ENCODE assay signal across 36 mouse cellular contexts in genomic region chrX:162967456-162967855, GRCm38 (mm10). TPM values are rescaled to one million over a fixed set of nuclear protein-coding genes. Genes with fewer than 3 reads are reported as not detected.
DNase-seq lines count a peak whose midpoint lies in the region; ATAC-seq and TF ChIP-seq lines count a peak whose summit lies in the region.
"Had no signal": no experiment of that assay in that cellular context is flagged by ENCODE, and none has a peak within 500 bp of the region (broad histone marks: within the 10 kb centered on the region; RNA-seq: fewer than 3 reads in every experiment).

No protein-coding gene starts in this region.

- H3K79me2 ChIP-seq in liver, adult 2 months (ENCODE audit: control insufficient read depth, insufficient read depth, low read length): no peaks in the 10 kb centered on the region

- no peak overlapping the region for H3K27ac ChIP-seq in heart, postnatal 0 days (ENCODE audit: low read depth)
- no peak overlapping the region for H3K27ac ChIP-seq in heart, embryonic 11.5 days (ENCODE audit: low read depth, low read length)
- H3K27ac ChIP-seq in liver, adult 2 months (replicated peaks; ENCODE audit: insufficient read depth, low read depth, low read length): no peak overlapping the region
- H3K27ac ChIP-seq in liver, embryonic 11.5 days (ENCODE audit: low read depth, low read length): no peak overlapping the region
- H3K27ac ChIP-seq in intestine, embryonic 15.5 days: no peak overlapping the region
- H3K27ac ChIP-seq in stomach, postnatal 0 days (replicated peaks): no peak overlapping the region
- H3K27ac ChIP-seq: embryonic facial prominence, embryonic 13.5 days; forebrain, embryonic 10.5 days; forebrain, embryonic 15.5 days; heart, adult 2 months; heart, embryonic 13.5 days; hindbrain, embryonic 10.5 days; hindbrain, embryonic 15.5 days; kidney, postnatal 0 days; limb, embryonic 13.5 days; liver, embryonic 15.5 days; lung, embryonic 15.5 days; midbrain, embryonic 12.5 days; neural tube, embryonic 13.5 days had no signal

- ATAC-seq in heart, postnatal 0 days (ENCODE audit: insufficient read depth, low read depth): 0 out of 2 replicates have a peak, but pooled peaks have one; percentile 11
- no peak for ATAC-seq in heart, embryonic 11.5 days (replicated peaks; ENCODE audit: insufficient number of reproducible peaks, low FRiP score, low TSS enrichment)
- no peak for ATAC-seq in liver, embryonic 11.5 days (replicated peaks; ENCODE audit: low FRiP score)
- peak; percentile 52 for ATAC-seq in intestine, embryonic 15.5 days
- peak; percentile 50 for ATAC-seq in megakaryocyte-erythroid progenitor cell, adult 5-6 weeks (replicated peaks; ENCODE audit: low FRiP score, low TSS enrichment, poor library complexity, severe bottlenecking)
- ATAC-seq in frontal cortex, adult (ENCODE audit: low TSS enrichment): no peak
- no peak for ATAC-seq in stomach, postnatal 0 days (ENCODE audit: low FRiP score, low TSS enrichment)
- ATAC-seq: forebrain, embryonic 15.5 days; Patski had no signal

- no peak overlapping the region for H3K4me3 ChIP-seq in heart, postnatal 0 days (ENCODE audit: low read depth, low read length)
- no peak overlapping the region for H3K4me3 ChIP-seq in heart, embryonic 11.5 days (ENCODE audit: low read depth, low read length)
- H3K4me3 ChIP-seq in liver, adult 2 months (ENCODE audit: insufficient read depth, low read depth, low read length): no peak overlapping the region
- no peak overlapping the region for H3K4me3 ChIP-seq in liver, embryonic 11.5 days (ENCODE audit: low read depth, low read length)
- H3K4me3 ChIP-seq in intestine, embryonic 15.5 days (replicated peaks): no peak overlapping the region
- no peak overlapping the region for H3K4me3 ChIP-seq in stomach, postnatal 0 days (ENCODE audit: low read depth, low read length)
- H3K4me3 ChIP-seq: embryonic facial prominence, embryonic 13.5 days; forebrain, embryonic 10.5 days; forebrain, embryonic 15.5 days; heart, adult 2 months; heart, embryonic 13.5 days; hindbrain, embryonic 10.5 days; hindbrain, embryonic 15.5 days; limb, embryonic 13.5 days; liver, embryonic 15.5 days; lung, embryonic 15.5 days; midbrain, embryonic 12.5 days; neural tube, embryonic 13.5 days had no signal

- no peak overlapping the region for H3K9ac ChIP-seq in heart, postnatal 0 days (replicated peaks; ENCODE audit: low read depth, low read length)
- no peak overlapping the region for H3K9ac ChIP-seq in heart, embryonic 11.5 days (ENCODE audit: low read depth, low read length)
- H3K9ac ChIP-seq in liver, adult 2 months (ENCODE audit: low read depth, low read length): no peak overlapping the region
- no peak overlapping the region for H3K9ac ChIP-seq in liver, embryonic 11.5 days (ENCODE audit: low read depth, low read length)
- no peak overlapping the region for H3K9ac ChIP-seq in intestine, embryonic 15.5 days
- no peak overlapping the region for H3K9ac ChIP-seq in stomach, postnatal 0 days (ENCODE audit: low read length)
- H3K9ac ChIP-seq: embryonic facial prominence, embryonic 13.5 days; forebrain, embryonic 15.5 days; heart, embryonic 13.5 days; hindbrain, embryonic 15.5 days; limb, embryonic 13.5 days; liver, embryonic 15.5 days; lung, embryonic 15.5 days; midbrain, embryonic 12.5 days; neural tube, embryonic 13.5 days had no signal

- no peak for TF ChIP-seq EP300 in heart, postnatal 0 days (IDR thresholded peaks at IDR 0.05; ENCODE audit: low read depth)
- no peak for TF ChIP-seq EP300 in stomach, postnatal 0 days (optimal IDR thresholded peaks at IDR 0.05)

- no peaks in the 10 kb centered on the region for H3K27me3 ChIP-seq in heart, postnatal 0 days (ENCODE audit: control insufficient read depth, insufficient read depth, low read length)
- H3K27me3 ChIP-seq in heart, embryonic 11.5 days (ENCODE audit: control insufficient read depth, insufficient read depth, low read length): peaks cover 2% of the 10 kb centered on the region; the same call in 1 of the 2 replicates
- H3K27me3 ChIP-seq in liver, adult 2 months (ENCODE audit: control insufficient read depth, insufficient read depth, low read length): no peaks in the 10 kb centered on the region
- 0 out of 2 replicates have a peak, but pooled peaks cover 3% of the 10 kb centered on the region for H3K27me3 ChIP-seq in liver, embryonic 11.5 days (replicated peaks; ENCODE audit: control insufficient read depth, insufficient read depth, low read length)
- H3K27me3 ChIP-seq in intestine, embryonic 15.5 days (replicated peaks): no peaks in the 10 kb centered on the region
- no peaks in the 10 kb centered on the region for H3K27me3 ChIP-seq in stomach, postnatal 0 days (ENCODE audit: control insufficient read depth, insufficient read depth, low read length)
- H3K27me3 ChIP-seq: heart, embryonic 13.5 days; liver, embryonic 15.5 days; lung, embryonic 15.5 days had no signal

- no peak for TF ChIP-seq CTCF in heart, postnatal 0 days (IDR thresholded peaks at IDR 0.05; ENCODE audit: low read depth)
- TF ChIP-seq CTCF in liver, adult 2 months (IDR thresholded peaks at IDR 0.05; ENCODE audit: low read depth, low read length): no peak
- TF ChIP-seq CTCF in stomach, postnatal 0 days (IDR thresholded peaks at IDR 0.05; ENCODE audit: low read depth): no peak

- H3K4me2 ChIP-seq in heart, postnatal 0 days (ENCODE audit: low read depth, low read length): no peak overlapping the region
- H3K4me2 ChIP-seq in heart, embryonic 11.5 days: no peak overlapping the region
- H3K4me2 ChIP-seq in liver, embryonic 11.5 days: no peak overlapping the region
- H3K4me2 ChIP-seq in intestine, embryonic 15.5 days (replicated peaks): no peak overlapping the region
- H3K4me2 ChIP-seq in stomach, postnatal 0 days (replicated peaks; ENCODE audit: low read depth): no peak overlapping the region
- H3K4me2 ChIP-seq: embryonic facial prominence, embryonic 13.5 days; forebrain, embryonic 15.5 days; heart, embryonic 13.5 days; hindbrain, embryonic 15.5 days; limb, embryonic 13.5 days; liver, embryonic 15.5 days; lung, embryonic 15.5 days; midbrain, embryonic 12.5 days; neural tube, embryonic 13.5 days had no signal

- no peak for DNase-seq in heart, postnatal 0 days (ENCODE audit: low spot score)
- DNase-seq in liver, adult 2 months (ENCODE audit: extremely low read depth, low read depth, low spot score): peak; percentile 77
- no peak for DNase-seq in liver, embryonic 11.5 days (ENCODE audit: low spot score)
- no peak for DNase-seq in stomach, postnatal 0 days (ENCODE audit: low spot score)
- DNase-seq: adrenal gland, postnatal 25 days; cerebellum, adult 11-12 months; cerebellum, adult 9-11 months; heart, adult 2 months; heart, postnatal 14 days; right cerebral cortex, postnatal 4 days had no signal

- no peak for TF ChIP-seq POLR2A in liver, adult 2 months (IDR thresholded peaks at IDR 0.05; ENCODE audit: extremely low read depth, insufficient read depth, low read length)

- H3K4me1 ChIP-seq in heart, postnatal 0 days (ENCODE audit: control insufficient read depth, insufficient read depth): no peaks in the 10 kb centered on the region
- H3K4me1 ChIP-seq in heart, embryonic 11.5 days (ENCODE audit: control insufficient read depth, insufficient read depth, low read length): no peaks in the 10 kb centered on the region
- H3K4me1 ChIP-seq in liver, adult 2 months (ENCODE audit: control insufficient read depth, insufficient read depth, low read length): peaks cover 1% of the 10 kb centered on the region
- H3K4me1 ChIP-seq in liver, embryonic 11.5 days (replicated peaks; ENCODE audit: control insufficient read depth, insufficient read depth, low read length): no peaks in the 10 kb centered on the region
- H3K4me1 ChIP-seq in intestine, embryonic 15.5 days (replicated peaks): no peaks in the 10 kb centered on the region
- H3K4me1 ChIP-seq in stomach, postnatal 0 days (replicated peaks; ENCODE audit: control insufficient read depth, insufficient read depth): no peaks in the 10 kb centered on the region
- H3K4me1 ChIP-seq: embryonic facial prominence, embryonic 13.5 days; forebrain, embryonic 15.5 days; heart, embryonic 13.5 days; hindbrain, embryonic 10.5 days; hindbrain, embryonic 15.5 days; limb, embryonic 13.5 days; liver, embryonic 15.5 days; lung, embryonic 15.5 days; midbrain, embryonic 12.5 days; neural tube, embryonic 13.5 days had no signal

- no peaks in the 10 kb centered on the region for H3K9me3 ChIP-seq in heart, postnatal 0 days (replicated peaks; ENCODE audit: control insufficient read depth, low read length)
- no peaks in the 10 kb centered on the region for H3K9me3 ChIP-seq in heart, embryonic 11.5 days (replicated peaks; ENCODE audit: control insufficient read depth, low read length)
- no peaks in the 10 kb centered on the region for H3K9me3 ChIP-seq in liver, embryonic 11.5 days (ENCODE audit: control insufficient read depth, low read length)
- H3K9me3 ChIP-seq in intestine, embryonic 15.5 days: no peaks in the 10 kb centered on the region
- H3K9me3 ChIP-seq in stomach, postnatal 0 days (ENCODE audit: control insufficient read depth, low read length): no peaks in the 10 kb centered on the region
- H3K9me3 ChIP-seq: embryonic facial prominence, embryonic 13.5 days; forebrain, embryonic 10.5 days; forebrain, embryonic 15.5 days; heart, embryonic 13.5 days; hindbrain, embryonic 10.5 days; hindbrain, embryonic 15.5 days; limb, embryonic 13.5 days; liver, embryonic 15.5 days; lung, embryonic 15.5 days; midbrain, embryonic 12.5 days; neural tube, embryonic 13.5 days had no signal

- WGBS in heart, postnatal 0 days: 39% methylated on average over 8 of the region's 8 CpGs
- WGBS in heart, embryonic 11.5 days (ENCODE audit: insufficient replicate concordance): 55% methylated on average over 8 of the region's 8 CpGs
- WGBS in liver, adult 2 months: 13% methylated on average over 8 of the region's 8 CpGs
- WGBS in liver, embryonic 11.5 days: 67% methylated on average over 8 of the region's 8 CpGs
- 69% methylated on average over 8 of the region's 8 CpGs for WGBS in intestine, embryonic 15.5 days
- 55% methylated on average over 8 of the region's 8 CpGs for WGBS in stomach, postnatal 0 days

- H3K36me3 ChIP-seq in heart, postnatal 0 days (replicated peaks; ENCODE audit: control insufficient read depth, insufficient read depth, low read length): no peaks in the 10 kb centered on the region
- H3K36me3 ChIP-seq in heart, embryonic 11.5 days (ENCODE audit: control insufficient read depth, insufficient read depth, low read length): no peaks in the 10 kb centered on the region
- no peaks in the 10 kb centered on the region for H3K36me3 ChIP-seq in liver, adult 2 months (ENCODE audit: control insufficient read depth, insufficient read depth, low read length)
- H3K36me3 ChIP-seq in liver, embryonic 11.5 days (ENCODE audit: control insufficient read depth, insufficient read depth, low read length): no peaks in the 10 kb centered on the region
- H3K36me3 ChIP-seq in intestine, embryonic 15.5 days: no peaks in the 10 kb centered on the region
- no peaks in the 10 kb centered on the region for H3K36me3 ChIP-seq in stomach, postnatal 0 days (ENCODE audit: control insufficient read depth, insufficient read depth, low read length)
- H3K36me3 ChIP-seq: embryonic facial prominence, embryonic 13.5 days; forebrain, embryonic 10.5 days; forebrain, embryonic 15.5 days; heart, embryonic 13.5 days; hindbrain, embryonic 10.5 days; hindbrain, embryonic 15.5 days; limb, embryonic 13.5 days; liver, embryonic 15.5 days; lung, embryonic 15.5 days; midbrain, embryonic 12.5 days; neural tube, embryonic 13.5 days had no signal

RNA-seq across cellular contexts. Expression of gene S100g, which starts 3.1 kb away (rescaled TPM):
- not detected in 2 replicates for total RNA-seq in heart, postnatal 0 days (2014; rRNA removed; ENCODE audit: low replicate concordance)
- polyA plus RNA-seq in heart, postnatal 0 days (2015; fragmentation: Nextera tagmentation; extraction: Ambion mirVana): 0.36 TPM in 1 of 2 replicates, not detected in the other
- 0.63 TPM in 1 of 2 replicates, not detected in the other for polyA plus RNA-seq in heart, embryonic 11.5 days (2014; fragmentation: Nextera tagmentation; extraction: Ambion mirVana)
- total RNA-seq in liver, adult 2 months (2014; rRNA removed): 0.94 and 1.0 TPM in 2 replicates
- polyA plus RNA-seq in liver, adult 2 months (2012; rRNA removed): not detected in 2 replicates
- 1.6 and 2.0 TPM in 2 replicates for polyA plus RNA-seq in liver, embryonic 11.5 days (2014; fragmentation: Nextera tagmentation; extraction: Ambion mirVana)
- polyA plus RNA-seq in intestine, embryonic 15.5 days (2015; fragmentation: Nextera tagmentation; extraction: Ambion mirVana): 252 and 315 TPM in 2 replicates
- total RNA-seq in megakaryocyte-erythroid progenitor cell, adult 5-6 weeks (2014; fragmentation: Nextera tagmentation): not detected in 2 replicates
- not detected in 2 replicates for total RNA-seq in megakaryocyte-erythroid progenitor cell, adult 5-6 weeks (2017)
- polyA plus RNA-seq in stomach, postnatal 0 days (2015; fragmentation: Nextera tagmentation; extraction: Ambion mirVana): 235 and 318 TPM in 2 replicates
- total RNA-seq: adrenal gland, postnatal 25 days; common myeloid progenitor, adult 5-6 weeks; gastrocnemius, postnatal 4 days; heart, adult 2 months; heart, postnatal 14 days; layer of hippocampus, adult 18-20 months; layer of hippocampus, postnatal 10 days; left cerebral cortex, adult 18-20 months; left cerebral cortex, postnatal 25 days; megakaryocyte, adult 5-6 weeks; MEL had no signal
- polyA plus RNA-seq: forebrain, embryonic 10.5 days; heart, adult 2 months; heart, embryonic 13.5 days; limb, embryonic 13.5 days; midbrain, embryonic 12.5 days; testis, adult 2 months had no signal

Comparison
In these comparisons a context has a peak if more than half of its experiments do, and no peak if none do; other contexts are left out.
1. ATAC-seq: peak in heart, postnatal 0 days (single experiment), intestine, embryonic 15.5 days (single experiment) and megakaryocyte-erythroid progenitor cell, adult 5-6 weeks (single experiment); none in heart, embryonic 11.5 days (single experiment), liver, embryonic 11.5 days (single experiment), frontal cortex, adult (single experiment) and stomach, postnatal 0 days (single experiment).
2. RNA of gene S100g, which starts 3.1 kb away (polyA plus RNA-seq): 235 to 318 TPM in stomach, postnatal 0 days and 252 to 315 TPM in intestine, embryonic 15.5 days; 1.6 to 2.0 TPM in liver, embryonic 11.5 days, 0.63 TPM in heart, embryonic 11.5 days, 0.36 TPM in heart, postnatal 0 days and not detected in liver, adult 2 months; every median in the first group is over 10 times any median in the second.